Mouse (Mus musculus): Measurements from ENCODE around the gene Slc38a10. TPM values are rescaled to one million over a fixed set of nuclear protein-coding genes. Genes with fewer than 3 reads are reported as not detected.

Gene Slc38a10
- total and polyA plus RNA-seq, 3 experiments, result 78.2 to 80.7 TPM; not detected in 1

- no peaks in the 10 kb centered on the region for H3K36me3 ChIP-seq (ENCODE audit: control insufficient read depth in 1 of 2, insufficient read depth in 2 of 2, low read length in 2 of 2)
- no peak for DNase-seq (ENCODE audit: low read depth, low spot score)
- H3K27ac ChIP-seq (ENCODE audit: control insufficient read depth, low read depth, low read length), result no peak overlapping the region
- peaks cover 0 to 5% of the 10 kb centered on the region in 2 experiments; a peak in 1 of 4 replicates for H3K4me1 ChIP-seq (ENCODE audit: control insufficient read depth in 1 of 2, insufficient read depth in 2 of 2, low read length in 2 of 2)
- H3K9ac ChIP-seq (ENCODE audit: control insufficient read depth, low read depth, low read length, poor library complexity, severe bottlenecking), result no peak overlapping the region
- no peak overlapping the region for H3K4me3 ChIP-seq (ENCODE audit: control insufficient read depth in 1 of 2, insufficient read depth in 1 of 2, low read depth in 2 of 2, low read length in 2 of 2)
- H3K79me2 ChIP-seq (ENCODE audit: control insufficient read depth, insufficient read depth, low read length, poor library complexity), result no peaks in the 10 kb centered on the region
- H3K27me3 ChIP-seq (ENCODE audit: control insufficient read depth in 1 of 2, insufficient read depth in 2 of 2, low read length in 2 of 2), result peaks cover 2 to 11% of the 10 kb centered on the region in 2 experiments
- TF ChIP-seq TAL1 (IDR thresholded peaks at IDR 0.05; ENCODE audit: low read length), result no peak
- no peak for TF ChIP-seq NELFE (IDR thresholded peaks at IDR 0.05; ENCODE audit: low read depth, low read length)
- H3K9me3 ChIP-seq (replicated peaks; ENCODE audit: insufficient read depth, low read length), result no peaks in the 10 kb centered on the region
These were observed 16.8 kb upstream of the Slc38a10 start for GRCm38 (mm10) chr11:120167921-120168356.

DNA sequence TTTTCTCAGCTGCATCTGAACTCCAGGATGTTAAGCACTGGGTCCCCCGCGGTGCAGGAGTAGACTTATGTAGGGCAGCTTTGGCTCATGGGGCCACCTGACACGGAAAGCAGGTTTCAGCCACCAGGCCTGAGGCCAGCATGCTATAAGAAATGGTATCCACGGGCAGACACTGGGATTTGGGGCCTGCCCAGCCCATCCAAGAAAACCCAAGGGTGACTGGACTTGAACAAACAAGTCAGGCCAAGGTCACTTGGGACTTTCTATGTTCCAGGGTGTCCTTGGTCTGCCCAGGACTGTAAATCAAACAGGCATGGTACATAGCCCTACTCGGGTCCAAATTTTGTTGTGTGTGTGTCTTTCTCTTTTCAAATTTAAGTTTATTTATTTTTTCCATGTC, 15.9 kb upstream of the Slc38a10 start:
- Histone ChIP-seq H3K36me3 (ENCODE audit: control insufficient read depth in 1 of 2, insufficient read depth in 2 of 2, low read length in 2 of 2) (no peaks in the 10 kb centered on the region), H3K4me1 (ENCODE audit: control insufficient read depth in 1 of 2, insufficient read depth in 2 of 2, low read length in 2 of 2) (peaks cover 0 to 5% of the 10 kb centered on the region in 2 experiments; a peak in 1 of 4 replicates), H3K9ac (ENCODE audit: control insufficient read depth, low read depth, low read length, poor library complexity, severe bottlenecking) (no peak overlapping the region), H3K27me3 (ENCODE audit: control insufficient read depth in 1 of 2, insufficient read depth in 2 of 2, low read length in 2 of 2) (peaks cover 2 to 7% of the 10 kb centered on the region in 2 experiments; a peak in 3 of 4 replicates), H3K27ac (ENCODE audit: control insufficient read depth, low read depth, low read length) (no peak overlapping the region), H3K4me3 (ENCODE audit: control insufficient read depth in 1 of 2, insufficient read depth in 1 of 2, low read depth in 2 of 2, low read length in 2 of 2) (no peak overlapping the region), H3K9me3 (replicated peaks; ENCODE audit: insufficient read depth, low read length) (no peaks in the 10 kb centered on the region), H3K79me2 (ENCODE audit: control insufficient read depth, insufficient read depth, low read length, poor library complexity) (no peaks in the 10 kb centered on the region)
- TF ChIP-seq BHLHE40 (IDR thresholded peaks at IDR 0.05; ENCODE audit: borderline replicate concordance, low read depth, low read length) (no peak), MYC (IDR thresholded peaks at IDR 0.05; ENCODE audit: low read depth, low read length) (no peak), USF1 (IDR thresholded peaks at IDR 0.05; ENCODE audit: low read depth, low read length) (no peak), SMC3 (IDR thresholded peaks at IDR 0.05; ENCODE audit: low read depth, low read length) (no peak), HCFC1 (IDR thresholded peaks at IDR 0.05; ENCODE audit: low read depth, low read length) (no peak), ZMIZ1 (IDR thresholded peaks at IDR 0.05; ENCODE audit: low read depth, low read length) (no peak), MAZ (IDR thresholded peaks at IDR 0.05; ENCODE audit: low read depth, low read length) (no peak), EP300 (IDR thresholded peaks at IDR 0.05; ENCODE audit: low read depth in 1 of 2, low read length in 2 of 2) (no peak), MEF2A (IDR thresholded peaks at IDR 0.05; ENCODE audit: extremely low read depth, insufficient replicate concordance, low read depth, low read length, poor library complexity, severe bottlenecking) (no peak), ETS1 (IDR thresholded peaks at IDR 0.05; ENCODE audit: low read depth, low read length) (no peak), ZNF384 (IDR thresholded peaks at IDR 0.05; ENCODE audit: low read depth, low read length) (no peak), SIN3A (IDR thresholded peaks at IDR 0.05; ENCODE audit: low read length) (no peak), ZKSCAN1 (IDR thresholded peaks at IDR 0.05; ENCODE audit: low read depth, low read length) (no peak), GABPA (IDR thresholded peaks at IDR 0.05; ENCODE audit: low read depth, low read length) (no peak), POLR2AphosphoS2 (IDR thresholded peaks at IDR 0.05; ENCODE audit: low read length) (no peak), MAFK (IDR thresholded peaks at IDR 0.05; ENCODE audit: borderline replicate concordance, low read depth, low read length) (no peak), JUND (IDR thresholded peaks at IDR 0.05; ENCODE audit: low read depth, low read length) (no peak), ZC3H11A (IDR thresholded peaks at IDR 0.05; ENCODE audit: low read depth, low read length) (no peak), MYB (IDR thresholded peaks at IDR 0.05; ENCODE audit: low read depth, low read length) (no peak)
- DNase-seq (ENCODE audit: low read depth, low spot score), result no peak

Measured in MEL (cell line).